Mouse (Mus musculus) telencephalon, adult 2 months (tissue): Measurements from ENCODE around the gene Myo18a.

Experiments used
- DNase-seq: peaks from one replicate; pipeline ENCODE4 v3.0.0-alpha.2; 2011; ENCODE audit warnings: low read depth, low spot score

The Myo18a gene

DNA sequence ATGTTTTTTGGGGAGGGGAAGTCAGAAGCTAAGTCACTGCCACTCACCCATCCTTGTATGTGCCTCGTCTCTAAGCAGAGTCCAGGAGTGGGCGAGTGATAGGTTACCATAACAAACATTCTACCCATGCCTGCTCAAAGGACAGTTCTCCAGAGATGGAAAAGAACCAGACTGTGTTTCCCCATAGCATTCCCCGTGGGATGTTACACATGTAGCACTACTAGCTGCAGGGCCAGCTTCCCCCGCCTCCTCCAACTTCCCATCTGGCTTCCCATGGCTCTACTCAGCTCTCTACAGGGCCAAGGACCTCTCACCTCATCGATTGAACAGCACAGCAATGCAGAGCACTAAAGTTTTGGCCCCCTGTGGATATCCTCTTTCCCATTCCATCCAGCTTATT is 32.2 kb downstream of the Myo18a start:
- no peak for DNase-seq

DNA sequence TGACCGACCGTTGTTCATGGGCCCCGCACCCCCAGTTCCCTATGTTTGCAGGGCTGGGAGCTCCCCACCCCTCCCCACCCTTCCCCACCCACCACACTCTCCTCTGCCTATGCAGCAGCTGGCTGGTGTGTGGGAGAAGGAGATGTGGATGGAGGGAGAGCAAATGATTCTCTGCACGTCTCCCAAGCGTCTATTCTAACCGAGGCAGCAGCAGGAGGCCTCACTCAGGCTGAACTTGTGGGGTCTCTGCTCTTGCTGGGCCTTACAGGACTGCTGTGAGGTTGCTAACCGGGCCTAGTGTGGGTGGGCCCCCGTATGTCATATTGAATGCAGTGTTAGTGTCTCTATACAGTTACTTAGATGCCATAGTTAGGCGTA is 37.4 kb downstream of the Myo18a start:
- DNase-seq = no peak

DNA sequence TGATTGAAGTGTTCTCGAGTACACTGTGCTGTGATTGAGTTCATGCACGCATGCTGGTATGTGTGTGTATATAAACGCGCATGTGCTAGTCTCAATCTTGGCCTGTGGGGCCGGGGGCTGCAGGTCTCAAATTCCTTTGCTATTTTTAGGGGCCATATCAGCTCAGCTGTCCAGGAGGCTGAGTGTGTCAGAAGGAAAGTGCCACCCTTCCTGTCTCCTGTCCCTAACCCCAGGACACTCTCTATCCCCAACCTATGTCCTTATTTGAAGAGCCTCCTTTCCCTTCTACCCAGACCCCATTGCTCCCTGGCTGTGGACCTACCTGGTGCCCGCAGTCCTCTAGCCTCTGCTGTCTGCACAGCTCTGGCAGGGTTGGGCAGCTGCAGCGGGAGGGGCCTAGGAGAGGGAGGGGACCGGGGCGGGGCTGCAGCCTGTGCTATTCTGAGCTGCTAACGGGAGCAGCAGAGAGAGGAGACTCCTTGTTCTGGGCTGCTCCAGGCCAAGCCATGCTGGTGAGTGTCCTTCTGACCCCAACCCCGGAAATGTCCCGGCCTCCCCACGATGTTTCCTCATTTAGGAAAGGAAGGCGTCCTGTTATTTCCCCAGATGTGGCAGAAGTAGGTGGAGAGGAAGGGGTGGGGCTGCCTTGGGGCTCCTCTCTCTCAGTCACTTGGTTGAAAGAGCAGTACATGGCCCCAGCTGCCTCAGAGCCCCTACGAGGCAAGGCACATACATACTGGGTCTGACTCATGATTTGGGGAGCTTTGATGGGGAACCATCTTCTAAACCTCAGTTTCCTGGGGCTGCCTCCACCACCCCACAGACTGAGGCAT is 38.0 kb downstream of the Myo18a start:
- DNase-seq = no peak

DNA sequence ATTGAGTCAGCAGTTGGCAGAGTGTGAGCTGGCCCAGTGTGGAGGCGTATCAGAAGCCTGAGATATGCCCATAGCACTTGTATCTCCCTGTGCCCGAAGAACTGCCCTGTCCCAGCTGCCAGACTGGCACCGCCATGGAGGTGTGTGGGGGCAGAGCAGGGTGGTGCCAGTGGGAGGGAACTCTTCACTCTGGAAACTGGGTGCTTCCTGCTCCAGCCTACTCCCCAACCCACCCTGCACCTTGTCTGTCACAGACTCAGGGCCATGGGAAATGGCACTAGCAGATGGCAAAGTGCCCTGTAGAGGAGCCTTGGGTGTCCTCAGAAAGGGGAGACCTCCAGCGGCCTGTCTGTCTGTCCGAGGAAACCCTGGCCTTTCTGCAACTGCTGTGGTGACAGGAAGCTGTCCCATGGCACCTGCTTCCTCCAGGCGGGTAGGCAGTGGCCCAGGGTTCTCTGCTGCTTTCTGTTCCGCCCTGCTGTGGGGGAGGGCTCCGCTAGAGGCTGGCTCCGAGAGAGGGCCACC is 39.4 kb downstream of the Myo18a start:
- DNase-seq = no peak

DNA sequence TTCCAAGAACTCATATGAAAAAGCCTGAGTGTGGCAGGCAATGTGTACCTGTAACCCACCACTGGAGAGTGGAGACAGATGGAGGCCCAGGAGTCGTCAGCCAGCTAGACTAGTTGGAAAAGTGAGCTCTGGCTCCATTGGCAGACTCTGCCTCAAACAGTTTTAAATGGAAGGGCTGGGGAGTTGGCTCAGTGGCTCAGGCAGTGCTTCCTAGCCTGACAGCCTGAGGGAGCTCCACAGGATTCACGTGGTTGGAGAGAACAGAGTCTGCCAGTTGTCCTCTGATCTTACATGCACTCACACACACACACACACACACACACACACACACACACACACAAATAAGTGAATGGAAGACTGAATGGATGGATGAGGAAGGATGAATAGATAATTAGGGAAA is 43.2 kb downstream of the Myo18a start:
- no peak for DNase-seq

DNA sequence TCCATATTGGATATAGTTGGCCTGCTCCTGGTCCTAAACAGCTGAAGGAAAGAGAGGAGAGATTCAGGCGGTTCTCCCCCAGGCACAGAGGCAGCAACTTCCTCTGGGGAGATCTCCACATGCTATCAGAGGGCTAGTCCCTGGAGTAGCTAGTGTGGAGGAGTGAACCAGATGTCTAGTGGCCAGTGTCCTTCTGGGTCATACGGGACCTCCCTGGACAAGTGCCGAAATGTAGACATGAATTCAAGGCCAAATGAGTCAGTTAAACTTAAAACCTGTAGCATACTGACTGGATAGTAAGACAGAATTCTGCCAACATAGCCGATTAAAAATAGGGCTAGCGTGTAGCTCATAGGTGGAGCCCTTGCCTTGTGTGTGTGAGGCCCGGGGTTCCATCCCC is 43.8 kb downstream of the Myo18a start:
- DNase-seq = no peak

DNA sequence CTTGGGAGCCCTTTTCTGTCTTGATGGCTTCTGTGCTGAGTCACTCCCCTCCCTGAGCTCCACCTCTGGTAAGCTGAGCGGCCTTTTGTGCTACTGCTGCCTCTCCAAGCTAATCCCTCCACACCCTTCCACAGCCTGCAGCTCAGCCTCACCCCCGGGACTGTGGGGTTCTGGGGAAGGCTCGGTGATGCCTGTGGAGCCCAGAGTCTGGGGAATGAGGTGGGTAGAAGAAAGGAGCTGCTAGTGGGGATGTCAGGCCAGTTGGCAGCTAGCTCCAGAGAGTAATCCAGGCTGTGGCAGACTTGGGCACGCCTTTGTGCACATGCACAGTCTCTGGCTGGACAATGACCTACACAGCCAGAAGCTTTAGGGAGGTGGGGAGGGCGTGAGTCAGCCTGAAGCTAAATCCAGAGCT is 45.0 kb downstream of the Myo18a start:
- no peak for DNase-seq

DNA sequence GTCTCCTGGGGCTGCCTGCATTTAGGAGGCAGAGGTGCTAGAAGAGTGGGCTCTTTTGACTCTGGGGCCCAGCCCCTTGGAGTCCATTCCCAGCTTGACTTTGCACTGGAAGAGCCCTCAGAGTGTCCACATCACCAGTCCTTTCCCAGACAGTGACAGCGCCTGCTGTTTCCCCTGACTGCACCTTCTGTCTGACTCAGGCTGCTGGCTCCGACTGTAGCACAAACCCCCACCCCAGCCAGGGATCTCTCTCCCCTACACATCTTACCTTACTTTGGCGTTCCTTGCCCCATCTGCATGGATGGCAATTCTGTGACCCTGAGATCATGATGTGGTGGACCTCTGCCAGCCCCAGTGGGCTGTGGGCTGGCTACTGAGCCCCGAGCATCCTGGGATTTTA is 46.2 kb downstream of the Myo18a start:
- DNase-seq = no peak

DNA sequence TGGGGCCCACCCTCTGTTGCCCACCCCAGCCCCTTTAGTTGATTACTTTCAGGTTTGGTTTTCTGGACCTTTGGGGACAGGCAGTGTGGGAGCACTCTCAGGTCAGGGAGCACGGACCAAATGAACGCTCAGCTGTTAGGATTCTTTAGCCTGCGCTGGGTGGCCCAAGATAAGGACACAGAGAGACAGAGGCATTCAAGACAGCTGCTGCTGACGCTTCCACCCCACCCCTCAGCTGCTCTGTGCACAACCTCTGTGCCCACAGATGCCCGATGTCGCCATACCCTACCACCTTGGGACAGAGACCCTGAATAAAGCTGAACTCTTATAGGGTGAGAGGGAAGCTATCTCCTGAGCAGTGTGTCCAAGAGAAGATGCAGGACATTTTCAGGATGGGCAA is 47.0 kb downstream of the Myo18a start:
- DNase-seq = no peak

DNA sequence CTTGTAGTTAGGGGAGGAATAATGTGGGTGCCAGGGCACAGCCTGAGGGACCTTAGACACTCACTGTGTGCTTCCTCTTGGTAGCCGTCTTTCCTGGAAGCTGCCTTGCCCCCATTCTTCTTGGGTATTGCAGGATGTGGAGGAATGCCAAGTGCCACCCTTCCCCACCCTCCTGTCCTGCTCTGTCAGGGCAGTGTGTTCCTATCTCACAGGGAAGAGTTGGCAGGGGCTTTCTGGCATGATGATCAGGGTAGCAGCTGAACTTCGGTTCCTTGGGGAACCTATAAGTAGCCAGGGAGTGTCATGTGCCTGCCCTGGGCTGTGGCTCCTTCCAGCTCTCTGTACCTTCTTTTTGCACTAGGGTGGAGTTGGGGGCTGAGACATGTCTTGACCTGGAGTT is 50.9 kb downstream of the Myo18a start:
- no peak for DNase-seq

DNA sequence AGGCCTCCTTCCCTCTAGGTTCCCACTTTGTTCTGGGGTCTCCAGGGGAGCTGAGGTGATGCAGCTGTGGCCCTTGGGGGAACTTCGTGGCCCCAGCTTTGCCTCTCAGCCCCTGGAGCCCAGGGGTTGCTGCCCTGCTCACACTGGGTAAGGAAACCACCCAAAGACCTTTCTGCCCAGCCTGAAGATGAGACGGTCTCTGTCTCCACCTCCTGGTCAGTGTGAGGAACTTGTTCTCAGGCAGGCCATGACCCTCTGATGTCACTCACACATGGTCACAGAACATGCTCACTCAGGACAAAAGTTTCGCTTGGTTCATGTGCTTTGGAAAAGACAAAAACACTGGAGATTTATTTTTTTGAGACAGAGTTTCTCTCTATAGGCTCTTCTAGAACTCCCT is 53.0 kb downstream of the Myo18a start:
- DNase-seq = no peak

DNA sequence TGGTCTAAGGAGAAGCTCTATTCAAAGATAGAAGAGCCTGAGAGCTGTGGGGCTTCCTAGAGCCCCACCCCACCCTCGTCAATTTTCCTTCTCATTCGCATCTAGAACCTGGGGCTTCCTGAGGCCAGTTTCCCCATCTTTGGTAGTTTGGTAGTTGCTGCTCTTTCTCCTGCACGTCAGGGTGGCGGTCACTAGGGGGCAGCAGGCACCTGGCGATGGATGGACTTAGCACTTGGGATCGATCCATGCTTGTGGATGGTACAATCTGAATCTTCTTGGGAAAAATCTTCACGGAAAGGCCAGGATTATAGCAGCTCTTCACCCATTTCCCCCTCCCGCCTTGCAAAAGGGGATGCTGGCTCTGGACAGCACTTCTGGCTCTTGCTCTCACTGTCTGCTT is 58.6 kb downstream of the Myo18a start:
- no peak for DNase-seq

DNA sequence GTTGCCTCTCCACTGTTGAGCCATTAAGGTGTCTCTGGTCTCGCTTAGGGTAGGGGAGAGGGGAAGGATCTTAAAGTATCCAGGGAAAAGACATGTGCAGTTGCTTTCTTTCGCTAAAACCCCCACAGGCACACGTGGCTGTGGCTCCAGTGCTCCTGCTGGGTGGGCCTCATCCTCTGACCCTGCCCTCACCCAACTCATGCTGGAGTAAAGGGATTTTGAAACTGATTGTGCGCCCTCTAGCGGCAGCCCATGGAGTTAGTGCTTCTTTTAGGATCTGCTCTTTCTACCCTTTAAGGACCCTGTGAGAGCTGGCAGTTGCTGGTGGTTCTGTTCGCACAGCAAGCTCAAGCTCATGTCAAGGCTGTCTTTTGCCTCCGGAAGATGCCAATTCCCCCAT is 59.7 kb downstream of the Myo18a start:
- no peak for DNase-seq

DNA sequence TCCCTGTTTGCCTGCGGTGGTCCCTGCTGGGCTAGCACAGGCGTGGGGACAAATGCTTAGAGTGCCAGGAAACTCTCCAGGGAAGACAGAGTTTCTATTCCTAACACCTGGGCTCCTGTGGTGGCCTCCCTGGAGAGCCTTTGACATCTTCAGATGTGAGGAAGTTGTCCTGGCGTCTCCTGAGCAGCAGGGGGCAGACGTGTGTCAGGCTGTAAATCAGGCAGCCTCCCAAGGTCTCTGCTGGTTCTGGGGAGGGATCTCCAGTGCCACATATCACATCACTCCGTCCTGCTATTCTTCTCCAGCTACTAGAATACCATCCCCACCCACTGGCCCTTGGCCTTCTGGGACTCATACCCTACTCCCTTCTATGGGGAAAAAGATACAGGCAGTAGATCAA is 62.8 kb downstream of the Myo18a start:
- DNase-seq = no peak

DNA sequence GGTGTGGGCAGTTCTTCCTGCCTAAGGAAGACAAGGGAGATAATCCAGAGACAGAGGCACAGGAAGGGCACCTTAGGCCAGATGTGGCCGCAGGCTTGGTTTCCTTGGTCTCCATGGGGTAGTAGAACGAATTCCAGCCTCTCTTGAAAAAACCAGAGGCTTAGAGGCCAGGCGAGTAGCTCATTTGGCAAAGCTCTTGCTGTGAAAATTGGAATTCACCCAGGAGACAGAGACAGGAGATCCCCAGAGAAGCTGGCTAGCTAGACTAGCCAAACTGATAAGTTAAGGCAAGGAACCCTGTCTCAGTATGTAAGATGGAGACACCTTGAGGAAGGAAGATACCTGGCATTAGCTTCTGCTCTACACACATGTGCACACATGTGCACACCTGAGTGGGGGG is 63.3 kb downstream of the Myo18a start:
- DNase-seq = no peak

DNA sequence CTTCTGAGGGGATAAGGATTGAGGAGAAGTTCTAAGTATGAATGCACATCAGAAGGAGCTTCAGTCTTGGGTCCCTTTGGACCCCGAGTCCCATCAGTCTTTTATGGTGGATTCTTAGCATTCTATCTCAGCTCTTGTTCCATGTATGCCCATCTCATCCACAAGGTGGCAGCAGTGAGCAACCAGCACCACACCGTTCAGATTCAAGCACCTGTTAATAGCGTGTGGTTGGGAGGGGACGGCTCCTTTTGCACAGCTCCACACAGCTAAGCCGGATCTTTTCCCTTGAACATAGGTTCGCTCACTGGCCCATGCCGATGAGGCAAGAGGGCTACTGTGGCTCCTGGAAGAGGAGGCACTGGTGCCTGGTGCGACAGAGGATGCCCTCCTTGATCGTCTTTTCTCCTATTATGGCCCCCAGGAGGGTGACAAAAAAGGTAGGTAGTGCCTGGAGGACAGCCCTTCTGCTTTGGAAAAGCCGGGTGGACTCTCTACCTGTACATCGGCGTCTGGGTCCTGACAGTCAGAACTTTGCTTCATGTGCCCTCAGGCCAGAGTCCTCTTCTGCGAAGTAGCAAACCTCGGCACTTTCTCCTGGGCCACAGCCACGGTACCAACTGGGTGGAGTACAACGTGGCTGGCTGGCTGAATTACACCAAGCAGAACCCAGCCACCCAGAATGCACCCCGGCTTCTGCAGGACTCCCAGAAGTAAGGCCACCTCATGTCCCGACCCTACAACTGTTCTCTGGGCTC is 64.4 kb downstream of the Myo18a start:
- DNase-seq = no peak

DNA sequence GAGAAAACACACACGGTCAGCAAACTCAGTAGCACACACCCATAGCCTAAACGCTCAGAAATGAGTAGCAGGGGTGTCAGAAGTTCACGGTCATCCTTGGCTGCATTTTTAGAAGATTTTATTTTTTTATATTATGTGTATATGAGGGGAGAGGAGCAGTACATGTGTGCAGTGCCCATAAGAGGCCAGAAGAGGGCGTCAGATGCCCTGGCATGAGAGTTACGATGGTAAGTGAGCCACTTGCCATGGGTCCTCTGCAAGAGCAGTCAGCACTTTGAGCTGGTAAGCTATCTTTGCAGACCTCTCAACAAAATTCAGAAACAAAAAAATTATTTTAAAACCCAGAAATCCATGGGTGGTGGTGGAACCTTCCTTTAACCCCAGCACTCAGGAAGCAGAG is 65.1 kb downstream of the Myo18a start:
- no peak for DNase-seq

DNA sequence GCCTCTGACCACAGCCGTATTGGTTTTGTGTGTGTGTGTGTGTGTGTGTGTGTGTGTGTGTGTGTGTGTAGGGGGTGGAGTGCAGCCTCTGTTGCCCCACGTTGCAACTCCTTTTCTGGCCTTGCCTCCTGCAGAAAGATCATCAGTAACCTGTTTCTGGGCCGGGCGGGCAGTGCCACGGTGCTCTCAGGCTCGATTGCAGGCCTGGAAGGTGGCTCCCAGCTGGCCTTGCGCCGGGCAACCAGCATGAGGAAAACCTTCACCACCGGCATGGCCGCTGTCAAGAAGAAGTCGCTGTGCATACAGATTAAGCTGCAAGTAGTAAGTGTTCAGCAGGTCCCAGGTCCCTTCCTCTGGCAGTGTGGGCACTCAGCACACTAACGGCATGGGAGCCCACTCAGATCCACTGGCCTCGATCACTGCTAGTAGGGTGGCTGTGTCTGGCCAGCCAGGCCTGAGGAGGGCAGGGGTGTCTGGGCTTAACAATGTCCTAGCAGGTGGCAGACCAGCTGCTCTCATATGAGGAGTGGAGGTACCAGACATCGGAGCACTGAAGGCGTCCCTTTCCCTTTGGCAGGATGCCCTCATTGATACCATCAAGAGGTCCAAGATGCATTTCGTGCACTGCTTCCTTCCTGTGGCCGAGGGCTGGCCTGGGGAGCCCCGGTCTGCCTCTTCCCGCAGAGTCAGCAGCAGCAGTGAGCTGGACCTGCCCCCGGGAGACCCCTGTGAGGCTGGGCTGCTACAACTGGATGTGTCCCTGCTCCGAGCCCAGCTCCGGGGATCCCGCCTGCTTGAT is 66.2 kb downstream of the Myo18a start:
- no peak for DNase-seq

DNA sequence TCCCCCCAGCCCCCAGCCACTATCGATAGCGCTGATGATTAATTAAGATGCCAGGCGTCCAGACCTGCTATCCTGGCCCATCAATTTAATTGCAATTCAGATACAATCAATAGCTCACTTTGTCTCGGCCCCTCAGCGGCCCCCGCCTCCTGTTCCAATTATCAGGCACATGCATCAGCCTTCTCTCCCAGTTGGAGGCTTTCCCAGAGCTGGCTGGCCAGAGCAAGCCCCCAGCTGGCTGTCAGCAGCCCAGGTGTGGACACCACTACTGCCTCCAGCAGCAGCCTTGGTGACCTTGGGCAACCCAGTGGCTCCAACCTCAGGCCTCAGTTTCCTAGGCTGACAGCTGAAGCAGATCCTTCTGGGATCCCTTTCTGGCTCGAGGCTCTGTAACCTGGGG is 67.8 kb downstream of the Myo18a start:
- DNase-seq = no peak

DNA sequence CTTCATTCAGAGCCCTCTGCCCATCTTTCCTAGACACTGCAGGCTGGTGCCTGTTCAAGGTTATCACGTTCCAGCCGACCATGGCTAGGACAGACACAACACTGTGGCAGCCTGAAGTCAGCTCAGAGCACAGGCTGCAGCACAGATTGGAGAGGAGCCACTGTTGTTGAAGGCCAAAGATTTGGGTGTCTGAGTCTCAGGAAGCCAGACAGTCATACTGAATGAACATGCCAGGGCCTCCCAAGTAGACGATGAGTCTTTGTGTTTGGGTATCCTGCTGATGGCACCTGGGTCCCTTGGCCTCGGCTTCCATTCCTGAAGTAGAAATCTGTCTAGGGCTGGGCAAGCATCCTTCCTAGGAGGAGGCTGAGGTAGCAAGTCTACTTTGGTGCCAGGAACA is 69.5 kb downstream of the Myo18a start:
- no peak for DNase-seq

DNA sequence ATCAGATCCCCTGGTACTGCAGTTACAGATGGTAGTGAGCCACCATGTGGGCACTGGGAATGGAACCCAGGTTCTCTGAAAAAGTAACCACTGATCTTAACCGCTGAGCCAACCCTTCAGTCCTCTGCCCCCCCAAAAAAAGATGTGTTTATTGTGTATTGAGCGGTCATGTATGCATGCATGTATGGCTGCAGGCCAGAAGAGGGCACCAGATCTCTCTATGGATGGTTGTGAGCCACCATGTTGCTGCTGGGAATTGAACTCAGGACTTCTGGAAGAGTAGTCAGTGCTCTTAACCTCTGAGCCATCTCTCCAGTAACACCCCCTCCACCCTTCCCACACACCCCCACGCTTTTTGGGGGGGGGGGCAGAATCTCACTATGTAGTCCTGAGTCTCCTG is 72.1 kb downstream of the Myo18a start:
- no peak for DNase-seq

DNA sequence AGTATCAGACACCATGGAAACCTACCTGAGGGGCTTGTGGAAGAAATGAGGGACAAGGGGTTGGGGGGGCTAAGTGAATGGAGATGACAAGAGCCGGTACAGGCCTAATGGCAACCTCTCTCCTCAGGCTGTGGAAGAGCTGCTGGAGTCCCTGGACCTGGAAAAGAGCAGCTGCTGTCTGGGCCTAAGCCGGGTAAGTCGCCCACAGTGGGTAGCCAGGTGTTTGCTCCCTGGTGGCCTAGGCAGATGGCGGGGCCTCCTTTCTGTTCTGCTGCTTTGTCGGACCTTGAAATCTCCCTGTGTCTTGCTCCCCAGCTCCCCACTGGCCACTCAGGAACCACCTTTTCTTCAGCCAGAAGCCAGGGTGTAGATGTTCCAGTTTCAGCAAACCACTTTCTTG is 73.2 kb downstream of the Myo18a start:
- no peak for DNase-seq
